Mouse (Mus musculus) midbrain, embryonic 12.5 days (tissue): ENCODE measurements around the gene Armh3. TPM values are rescaled to one million over a fixed set of nuclear protein-coding genes. Genes with fewer than 3 reads are reported as not detected.

Experiments
- ATAC-seq: fragments of 200-750 bp; cut with Nextera tagmentation; 2 replicates; pipeline ENCODE4 v1.8.0; 2017; ENCODE audit warnings: low read depth, moderate TSS enrichment, moderate library complexity; ENCODE audit not compliant: low FRiP score
- H3K27ac ChIP-seq: fragments of 300-500 bp; sonication (generic); replicated peaks from 2 replicates; pipeline ENCODE4 v1.5.1; 2016; ENCODE audit warnings: mild to moderate bottlenecking
- H3K27me3 ChIP-seq: fragments of 300-500 bp; sonication (generic); 2 replicates; pipeline ENCODE4 v1.6.1; 2016; ENCODE audit warnings: mild to moderate bottlenecking
- H3K36me3 ChIP-seq: fragments of 300-500 bp; sonication (generic); 2 replicates; pipeline ENCODE4 v1.6.1; 2016
- H3K4me1 ChIP-seq: fragments of 300-500 bp; sonication (generic); 2 replicates; pipeline ENCODE4 v1.6.1; 2016
- H3K4me2 ChIP-seq: fragments of 300-500 bp; sonication (generic); replicated peaks from 2 replicates; pipeline ENCODE4 v1.6.1; 2016; ENCODE audit warnings: mild to moderate bottlenecking, moderate library complexity
- H3K4me3 ChIP-seq: fragments of 300-500 bp; sonication (generic); 2 replicates; pipeline ENCODE4 v1.5.1; 2016; ENCODE audit warnings: mild to moderate bottlenecking
- H3K9ac ChIP-seq: fragments of 300-500 bp; sonication (generic); replicated peaks from 2 replicates; pipeline ENCODE4 v1.6.1; 2016; ENCODE audit warnings: mild to moderate bottlenecking, moderate library complexity
- H3K9me3 ChIP-seq: fragments of 300-500 bp; sonication (generic); 2 replicates; pipeline ENCODE4 v1.6.1; 2016; ENCODE audit warnings: mild to moderate bottlenecking
- WGBS: fragments of 180-500 bp; shearing (Covaris S2); methylation state at CpG from one replicate; pipeline ENCODE4 v1.1.7; 2016; 5-methylcytosine and 5-hydroxymethylcytosine counted together
- polyA plus RNA-seq: library from polyadenylated mRNA; unstranded; fragments of >200 nt; fragmentation: Nextera tagmentation; extraction: Ambion mirVana; gene quantifications from 2 replicates; pipeline ENCODE4 v1.2.1, GENCODE M21; 2016

Gene Armh3
- polyA plus RNA-seq, 1 experiment from 2014 or later: 20.9 TPM

DNA sequence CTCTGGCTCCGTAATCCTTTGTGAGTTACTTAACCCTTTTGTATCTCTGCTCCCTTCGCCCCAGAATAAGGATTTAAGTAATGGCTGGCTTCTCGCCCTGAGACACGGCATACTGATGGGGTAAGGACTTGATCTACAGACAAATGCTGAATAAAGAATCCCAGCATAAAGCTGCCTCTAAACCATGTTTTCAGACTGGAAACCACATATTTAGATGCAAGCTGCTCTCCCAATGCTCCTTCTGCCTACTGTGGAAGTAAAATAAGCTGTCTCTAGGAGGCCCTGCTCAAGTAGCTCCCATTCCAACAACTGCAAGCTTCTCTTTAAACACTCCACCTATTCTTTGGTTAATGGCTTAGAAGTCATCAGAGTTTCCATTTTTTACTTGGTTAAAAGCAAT, 81.8 kb downstream of the Armh3 start:
- no peak for ATAC-seq
- Histone ChIP-seq H3K27me3 (no peaks in the 10 kb centered on the region), H3K4me1 (peaks cover 2% of the 10 kb centered on the region; the same call in 1 of the 2 replicates), H3K4me3 (no peak overlapping the region), H3K4me2 (no peak overlapping the region), H3K36me3 (0 out of 2 replicates have a peak, but pooled peaks cover 5% of the 10 kb centered on the region), H3K9ac (no peak overlapping the region), H3K9me3 (no peaks in the 10 kb centered on the region), H3K27ac (no peak overlapping the region)
- 42% methylated on average over 4 of the region's 4 CpGs for WGBS

- no peak overlapping the region for H3K4me2 ChIP-seq
- H3K27me3 ChIP-seq: no peaks in the 10 kb centered on the region
- H3K9ac ChIP-seq: no peak overlapping the region
- H3K36me3 ChIP-seq: 0 out of 2 replicates have a peak, but pooled peaks cover 5% of the 10 kb centered on the region
- no peak overlapping the region for H3K4me3 ChIP-seq
- no peak overlapping the region for H3K27ac ChIP-seq
- H3K4me1 ChIP-seq: peaks cover 2% of the 10 kb centered on the region; the same call in 1 of the 2 replicates
- H3K9me3 ChIP-seq: no peaks in the 10 kb centered on the region
- no peak for ATAC-seq
- 77% methylated on average over 3 of the region's 3 CpGs for WGBS
These were observed 82.3 kb downstream of the Armh3 start for GRCm38 (mm10) chr19:45916026-45916425.

DNA sequence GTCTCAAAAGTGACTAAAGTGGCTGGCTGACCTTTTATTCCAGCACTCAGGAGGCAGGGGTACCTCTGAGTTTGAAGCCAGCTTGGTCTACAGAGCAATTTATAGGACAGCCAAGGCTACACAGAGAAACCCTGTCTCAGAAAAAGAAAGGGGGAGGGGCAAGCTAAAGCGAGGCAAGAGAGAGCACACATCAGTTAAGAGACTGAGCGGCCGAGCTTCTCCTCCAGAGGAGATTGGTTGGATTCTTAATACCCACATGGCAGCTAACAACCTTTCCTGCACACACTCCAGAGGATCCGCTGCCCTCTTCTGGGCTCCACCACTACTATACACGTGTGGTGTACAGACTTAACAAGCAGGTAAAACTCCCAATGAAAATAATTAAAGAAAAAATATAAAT, 85.3 kb downstream of the Armh3 start:
- ATAC-seq: no peak

DNA sequence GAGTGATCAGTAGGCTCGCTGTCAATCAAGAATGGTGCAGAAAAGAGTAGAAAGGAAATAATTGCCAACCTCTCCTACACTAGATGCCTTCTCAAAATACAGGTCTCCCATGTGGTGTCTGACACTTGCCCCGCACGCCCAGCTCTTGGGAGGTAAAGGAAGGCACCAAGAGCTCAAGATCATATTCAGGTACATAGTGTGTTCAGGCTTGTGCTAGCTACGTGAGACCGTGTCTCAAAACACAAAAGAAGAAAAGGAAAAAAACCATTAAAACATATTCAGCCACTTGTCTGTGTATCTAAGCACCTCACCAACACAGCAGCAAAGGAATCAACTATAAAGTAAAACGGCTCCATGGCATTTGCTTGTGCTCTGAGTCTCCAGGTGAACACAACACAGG, 85.9 kb downstream of the Armh3 start:
- WGBS: 91% methylated on average over 6 of the region's 6 CpGs
- Histone ChIP-seq H3K4me1 (peaks cover 2% of the 10 kb centered on the region; the same call in 1 of the 2 replicates), H3K27ac (no peak overlapping the region), H3K36me3 (0 out of 2 replicates have a peak, but pooled peaks cover 4% of the 10 kb centered on the region), H3K4me3 (no peak overlapping the region), H3K4me2 (no peak overlapping the region), H3K9ac (no peak overlapping the region), H3K9me3 (no peaks in the 10 kb centered on the region), H3K27me3 (no peaks in the 10 kb centered on the region)
- ATAC-seq: no peak

More for the DNA sequence above, 85.3 kb downstream of the Armh3 start:
- peaks cover 2% of the 10 kb centered on the region; the same call in 1 of the 2 replicates for H3K4me1 ChIP-seq
- no peak overlapping the region for H3K9ac ChIP-seq
- WGBS: 42% methylated on average over 5 of the region's 5 CpGs
- 0 out of 2 replicates have a peak, but pooled peaks cover 2% of the 10 kb centered on the region for H3K36me3 ChIP-seq
- no peaks in the 10 kb centered on the region for H3K27me3 ChIP-seq
- no peak overlapping the region for H3K27ac ChIP-seq
- H3K4me2 ChIP-seq: no peak overlapping the region
- H3K4me3 ChIP-seq: no peak overlapping the region
- H3K9me3 ChIP-seq: no peaks in the 10 kb centered on the region

GRCm38 (mm10) chr19:45911236-45912025, 86.9 kb downstream of the Armh3 start:
- H3K4me2 ChIP-seq: no peak overlapping the region
- no peak for ATAC-seq
- no peak overlapping the region for H3K9ac ChIP-seq
- peaks cover under 1% of the 10 kb centered on the region; the same call in 1 of the 2 replicates for H3K4me1 ChIP-seq
- H3K36me3 ChIP-seq: 0 out of 2 replicates have a peak, but pooled peaks cover 7% of the 10 kb centered on the region
- WGBS: 88% methylated on average over 10 of the region's 10 CpGs
- H3K27me3 ChIP-seq: no peaks in the 10 kb centered on the region
- H3K4me3 ChIP-seq: no peak overlapping the region
- H3K9me3 ChIP-seq: no peaks in the 10 kb centered on the region
- no peak overlapping the region for H3K27ac ChIP-seq

- Histone ChIP-seq H3K4me1 (no peaks in the 10 kb centered on the region), H3K4me2 (no peak overlapping the region), H3K27ac (no peak overlapping the region), H3K9me3 (no peaks in the 10 kb centered on the region), H3K27me3 (no peaks in the 10 kb centered on the region), H3K36me3 (0 out of 2 replicates have a peak, but pooled peaks cover 10% of the 10 kb centered on the region), H3K4me3 (no peak overlapping the region), H3K9ac (no peak overlapping the region)
- 100% methylated on average over 3 of the region's 3 CpGs for whole genome bisulfite sequencing
- no peak for ATAC-seq
These were observed 90.0 kb downstream of the Armh3 start for GRCm38 (mm10) chr19:45908246-45908645.

DNA sequence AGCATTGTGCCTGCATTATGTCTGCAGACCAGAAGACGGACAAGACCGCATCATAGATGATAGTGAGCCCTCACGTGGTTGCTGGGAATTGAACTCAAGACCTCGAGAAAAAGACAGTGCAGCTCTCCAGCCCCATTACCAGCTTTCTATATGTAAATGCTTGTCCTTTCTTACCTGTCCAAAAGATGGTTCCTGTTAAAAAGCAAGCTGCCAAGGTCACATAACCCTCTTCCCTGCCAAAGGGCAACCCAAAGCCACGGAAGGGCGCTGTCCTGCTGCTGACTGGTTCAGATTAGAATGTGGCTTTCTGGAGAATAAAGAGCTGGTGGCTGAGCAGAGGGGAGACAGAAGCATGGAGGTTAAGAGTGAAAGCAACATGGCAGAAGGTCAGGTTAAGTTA, 90.9 kb downstream of the Armh3 start:
- no peaks in the 10 kb centered on the region for H3K9me3 ChIP-seq
- no peak overlapping the region for H3K27ac ChIP-seq
- no peak overlapping the region for H3K4me2 ChIP-seq
- no peaks in the 10 kb centered on the region for H3K4me1 ChIP-seq
- H3K9ac ChIP-seq: no peak overlapping the region
- H3K36me3 ChIP-seq: 0 out of 2 replicates have a peak, but pooled peaks cover 10% of the 10 kb centered on the region
- no peak overlapping the region for H3K4me3 ChIP-seq
- no peaks in the 10 kb centered on the region for H3K27me3 ChIP-seq
- 92% methylated on average over 6 of the region's 6 CpGs for WGBS
- no peak for ATAC-seq

- no peak for ATAC-seq
- Histone ChIP-seq H3K4me1 (no peaks in the 10 kb centered on the region), H3K27me3 (no peaks in the 10 kb centered on the region), H3K9ac (no peak overlapping the region), H3K4me2 (no peak overlapping the region), H3K9me3 (no peaks in the 10 kb centered on the region), H3K36me3 (0 out of 2 replicates have a peak, but pooled peaks cover 12% of the 10 kb centered on the region), H3K27ac (no peak overlapping the region), H3K4me3 (no peak overlapping the region)
- WGBS: 89% methylated on average over 3 of the region's 3 CpGs
These were observed 94.4 kb downstream of the Armh3 start for GRCm38 (mm10) chr19:45903861-45904260.

- no peaks in the 10 kb centered on the region for H3K4me1 ChIP-seq
- no peak overlapping the region for H3K4me3 ChIP-seq
- WGBS: 91% methylated on average over 8 of the region's 8 CpGs
- no peak for ATAC-seq
- H3K27ac ChIP-seq: no peak overlapping the region
- no peaks in the 10 kb centered on the region for H3K9me3 ChIP-seq
- 0 out of 2 replicates have a peak, but pooled peaks cover 13% of the 10 kb centered on the region for H3K36me3 ChIP-seq
- no peak overlapping the region for H3K4me2 ChIP-seq
- no peak overlapping the region for H3K9ac ChIP-seq
- no peaks in the 10 kb centered on the region for H3K27me3 ChIP-seq
These were observed 95.8 kb downstream of the Armh3 start for GRCm38 (mm10) chr19:45902390-45903035.

- Histone ChIP-seq H3K4me2 (no peak overlapping the region), H3K4me3 (no peak overlapping the region), H3K9ac (no peak overlapping the region), H3K36me3 (0 out of 2 replicates have a peak, but pooled peaks cover 5% of the 10 kb centered on the region), H3K27me3 (no peaks in the 10 kb centered on the region), H3K9me3 (no peaks in the 10 kb centered on the region), H3K27ac (no peak overlapping the region), H3K4me1 (no peaks in the 10 kb centered on the region)
- WGBS: 93% methylated on average over 5 of the region's 5 CpGs
- no peak for ATAC-seq
These were observed 97.5 kb downstream of the Armh3 start for GRCm38 (mm10) chr19:45900836-45901235.

- Histone ChIP-seq H3K27me3 (no peaks in the 10 kb centered on the region), H3K4me3 (no peak overlapping the region), H3K9ac (no peak overlapping the region), H3K9me3 (no peaks in the 10 kb centered on the region), H3K27ac (no peak overlapping the region), H3K4me2 (no peak overlapping the region), H3K36me3 (peaks cover 8% of the 10 kb centered on the region; the same call in 1 of the 2 replicates), H3K4me1 (no peaks in the 10 kb centered on the region)
- ATAC-seq: no peak
- WGBS: 100% methylated on average over 1 of the region's 1 CpGs
These were observed 102.6 kb downstream of the Armh3 start for GRCm38 (mm10) chr19:45895726-45896125.

GRCm38 (mm10) chr19:45882056-45882455, 116.2 kb downstream of the Armh3 start:
- H3K9me3 ChIP-seq: no peaks in the 10 kb centered on the region
- no peaks in the 10 kb centered on the region for H3K36me3 ChIP-seq
- H3K4me1 ChIP-seq: no peaks in the 10 kb centered on the region
- no peak for ATAC-seq
- H3K4me3 ChIP-seq: no peak overlapping the region
- H3K27ac ChIP-seq: no peak overlapping the region
- no peak overlapping the region for H3K4me2 ChIP-seq
- no peaks in the 10 kb centered on the region for H3K27me3 ChIP-seq
- H3K9ac ChIP-seq: no peak overlapping the region
- 26% methylated on average over 3 of the region's 3 CpGs for WGBS
